Mouse (Mus musculus) stomach, postnatal 0 days (tissue): ENCODE measurements around the gene Ttll8.

ENCODE experiments used
- CTCF ChIP-seq: IDR thresholded peaks from 2 replicates; pipeline ENCODE4 v1.5.1; 2016; ENCODE audit warnings: antibody characterized with exemption, low read depth, mild to moderate bottlenecking, moderate library complexity
- EP300 ChIP-seq: optimal IDR thresholded peaks from 2 replicates; pipeline ENCODE3; 2016; ENCODE audit warnings: antibody characterized with exemption

- TF ChIP-seq CTCF (peak; percentile 23; the same call in 1 of the 2 replicates), EP300 (no peak)
Measured at GRCm38 (mm10) chr15:88862881-88863694, 91.1 kb downstream of the Ttll8 start.
